Mouse (Mus musculus): ENCODE results near the gene Supt16. TPM values are rescaled to one million over a fixed set of nuclear protein-coding genes. Genes with fewer than 3 reads are reported as not detected.

The Supt16 gene
- polyA plus RNA-seq, 1 experiment, result 224 TPM

GRCm38 (mm10) chr14:52195691-52196090 lies 1.5 kb downstream of the Supt16 start:
- Histone ChIP-seq H3K9me3 (replicated peaks; ENCODE audit: control insufficient read depth, insufficient read depth, low read length, poor library complexity, severe bottlenecking) (no peaks in the 10 kb centered on the region), H3K36me3 (ENCODE audit: control insufficient read depth, insufficient read depth, low read length, poor library complexity, severe bottlenecking) (peaks cover 17% of the 10 kb centered on the region), H3K4me1 (ENCODE audit: control insufficient read depth, insufficient read depth, low read length) (peaks cover 2% of the 10 kb centered on the region), H3K27me3 (ENCODE audit: control insufficient read depth, insufficient read depth, low read length, poor library complexity, severe bottlenecking) (no peaks in the 10 kb centered on the region), H3K4me3 (ENCODE audit: low read depth, low read length) (no peak overlapping the region), H3K27ac (ENCODE audit: insufficient read depth, low read length) (no peak overlapping the region), H3K9ac (ENCODE audit: low read depth, poor library complexity, severe bottlenecking) (peak overlapping the region; percentile 99)
- TF ChIP-seq EP300 (IDR thresholded peaks at IDR 0.05; ENCODE audit: insufficient read depth, low read depth, low read length) (no peak), CTCF (IDR thresholded peaks at IDR 0.05; ENCODE audit: low read depth, low read length) (peak; percentile 7), POLR2A (IDR thresholded peaks at IDR 0.05; ENCODE audit: insufficient read depth, low read length) (no peak)

- H3K9ac ChIP-seq (ENCODE audit: low read depth, poor library complexity, severe bottlenecking), result no peak overlapping the region; the same call in 1 of the 2 replicates
- H3K27me3 ChIP-seq (ENCODE audit: control insufficient read depth, insufficient read depth, low read length, poor library complexity, severe bottlenecking), result no peaks in the 10 kb centered on the region
- no peak overlapping the region for H3K4me3 ChIP-seq (ENCODE audit: low read depth, low read length)
- no peaks in the 10 kb centered on the region for H3K9me3 ChIP-seq (replicated peaks; ENCODE audit: control insufficient read depth, insufficient read depth, low read length, poor library complexity, severe bottlenecking)
- peaks cover 28% of the 10 kb centered on the region for H3K36me3 ChIP-seq (ENCODE audit: control insufficient read depth, insufficient read depth, low read length, poor library complexity, severe bottlenecking)
- TF ChIP-seq POLR2A (IDR thresholded peaks at IDR 0.05; ENCODE audit: insufficient read depth, low read length), result no peak
- no peak for TF ChIP-seq EP300 (IDR thresholded peaks at IDR 0.05; ENCODE audit: insufficient read depth, low read depth, low read length)
- peak; percentile 90 for TF ChIP-seq CTCF (IDR thresholded peaks at IDR 0.05; ENCODE audit: low read depth, low read length)
- no peaks in the 10 kb centered on the region for H3K4me1 ChIP-seq (ENCODE audit: control insufficient read depth, insufficient read depth, low read length)
- H3K27ac ChIP-seq (ENCODE audit: insufficient read depth, low read length), result peak overlapping the region; percentile 44; the same call in 1 of the 2 replicates
Observed at GRCm38 (mm10) chr14:52190740-52191359, 6.4 kb downstream of the Supt16 start.

GRCm38 (mm10) chr14:52189519-52189918 lies 7.7 kb downstream of the Supt16 start:
- Histone ChIP-seq H3K9me3 (replicated peaks; ENCODE audit: control insufficient read depth, insufficient read depth, low read length, poor library complexity, severe bottlenecking) (no peaks in the 10 kb centered on the region), H3K9ac (ENCODE audit: low read depth, poor library complexity, severe bottlenecking) (no peak overlapping the region), H3K4me1 (ENCODE audit: control insufficient read depth, insufficient read depth, low read length) (no peaks in the 10 kb centered on the region), H3K36me3 (ENCODE audit: control insufficient read depth, insufficient read depth, low read length, poor library complexity, severe bottlenecking) (peaks cover 31% of the 10 kb centered on the region), H3K27me3 (ENCODE audit: control insufficient read depth, insufficient read depth, low read length, poor library complexity, severe bottlenecking) (no peaks in the 10 kb centered on the region), H3K4me3 (ENCODE audit: low read depth, low read length) (no peak overlapping the region), H3K27ac (ENCODE audit: insufficient read depth, low read length) (no peak overlapping the region)
- no peak for TF ChIP-seq POLR2A (IDR thresholded peaks at IDR 0.05; ENCODE audit: insufficient read depth, low read length)
- no peak for TF ChIP-seq EP300 (IDR thresholded peaks at IDR 0.05; ENCODE audit: insufficient read depth, low read depth, low read length)
- TF ChIP-seq CTCF (IDR thresholded peaks at IDR 0.05; ENCODE audit: low read depth, low read length), result no peak

- peaks cover 34% of the 10 kb centered on the region for H3K36me3 ChIP-seq (ENCODE audit: control insufficient read depth, insufficient read depth, low read length, poor library complexity, severe bottlenecking)
- no peaks in the 10 kb centered on the region for H3K9me3 ChIP-seq (replicated peaks; ENCODE audit: control insufficient read depth, insufficient read depth, low read length, poor library complexity, severe bottlenecking)
- no peak overlapping the region for H3K4me3 ChIP-seq (ENCODE audit: low read depth, low read length)
- H3K27me3 ChIP-seq (ENCODE audit: control insufficient read depth, insufficient read depth, low read length, poor library complexity, severe bottlenecking), result no peaks in the 10 kb centered on the region
- H3K9ac ChIP-seq (ENCODE audit: low read depth, poor library complexity, severe bottlenecking), result no peak overlapping the region
- no peak for TF ChIP-seq CTCF (IDR thresholded peaks at IDR 0.05; ENCODE audit: low read depth, low read length)
- H3K27ac ChIP-seq (ENCODE audit: insufficient read depth, low read length), result no peak overlapping the region
- no peaks in the 10 kb centered on the region for H3K4me1 ChIP-seq (ENCODE audit: control insufficient read depth, insufficient read depth, low read length)
Observed at GRCm38 (mm10) chr14:52188788-52189187, 8.4 kb downstream of the Supt16 start.

GRCm38 (mm10) chr14:52166571-52166970 lies 30.6 kb downstream of the Supt16 start:
- no peaks in the 10 kb centered on the region for H3K27me3 ChIP-seq (ENCODE audit: control insufficient read depth, insufficient read depth, low read length, poor library complexity, severe bottlenecking)
- TF ChIP-seq POLR2A (IDR thresholded peaks at IDR 0.05; ENCODE audit: insufficient read depth, low read length), result no peak
- TF ChIP-seq EP300 (IDR thresholded peaks at IDR 0.05; ENCODE audit: insufficient read depth, low read depth, low read length), result no peak
- no peak for TF ChIP-seq CTCF (IDR thresholded peaks at IDR 0.05; ENCODE audit: low read depth, low read length)
- no peaks in the 10 kb centered on the region for H3K4me1 ChIP-seq (ENCODE audit: control insufficient read depth, insufficient read depth, low read length)
- no peak overlapping the region for H3K27ac ChIP-seq (ENCODE audit: insufficient read depth, low read length)
- H3K9ac ChIP-seq (ENCODE audit: low read depth, poor library complexity, severe bottlenecking), result no peak overlapping the region
- no peaks in the 10 kb centered on the region for H3K9me3 ChIP-seq (replicated peaks; ENCODE audit: control insufficient read depth, insufficient read depth, low read length, poor library complexity, severe bottlenecking)
- peaks cover 77% of the 10 kb centered on the region for H3K36me3 ChIP-seq (ENCODE audit: control insufficient read depth, insufficient read depth, low read length, poor library complexity, severe bottlenecking)
- no peak overlapping the region for H3K4me3 ChIP-seq (ENCODE audit: low read depth, low read length)

GRCm38 (mm10) chr14:52160911-52161310 lies 36.3 kb downstream of the Supt16 start:
- Histone ChIP-seq H3K4me1 (ENCODE audit: control insufficient read depth, insufficient read depth, low read length) (no peaks in the 10 kb centered on the region), H3K4me3 (ENCODE audit: low read depth, low read length) (no peak overlapping the region), H3K36me3 (ENCODE audit: control insufficient read depth, insufficient read depth, low read length, poor library complexity, severe bottlenecking) (peaks cover 64% of the 10 kb centered on the region), H3K27me3 (ENCODE audit: control insufficient read depth, insufficient read depth, low read length, poor library complexity, severe bottlenecking) (no peaks in the 10 kb centered on the region), H3K9me3 (replicated peaks; ENCODE audit: control insufficient read depth, insufficient read depth, low read length, poor library complexity, severe bottlenecking) (no peaks in the 10 kb centered on the region), H3K9ac (ENCODE audit: low read depth, poor library complexity, severe bottlenecking) (no peak overlapping the region), H3K27ac (ENCODE audit: insufficient read depth, low read length) (no peak overlapping the region)
- TF ChIP-seq EP300 (IDR thresholded peaks at IDR 0.05; ENCODE audit: insufficient read depth, low read depth, low read length) (no peak), CTCF (IDR thresholded peaks at IDR 0.05; ENCODE audit: low read depth, low read length) (no peak), POLR2A (IDR thresholded peaks at IDR 0.05; ENCODE audit: insufficient read depth, low read length) (no peak)
